Mouse (Mus musculus): ENCODE measurements at regions not wholly inside any gene's neighbourhood (a gene's known extent, or its start where the extent isn't known, plus 50 kb on each side); places are given as distances from the start of the nearest gene placed in this dataset.

DNA sequence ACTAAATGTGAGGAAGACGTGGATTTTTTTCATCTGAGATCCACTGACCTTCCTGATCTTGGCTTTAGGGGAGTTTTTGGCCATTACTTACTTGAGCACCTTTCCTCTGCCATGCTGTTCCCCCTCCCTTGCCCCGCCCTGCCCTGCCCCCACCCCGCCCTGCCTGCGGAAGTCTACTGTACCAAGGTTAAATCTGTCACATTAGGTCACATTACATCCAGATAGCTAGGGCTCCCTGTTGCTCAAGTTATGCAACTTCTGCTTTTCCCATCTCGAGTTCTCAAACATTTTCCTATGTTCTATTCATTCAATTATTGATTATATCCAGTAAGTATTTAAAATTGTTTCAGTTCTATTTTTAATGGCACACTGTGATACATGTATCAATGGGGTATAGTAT is 144.7 kb upstream of the Cnot2 start:
- DNase-seq = no peak

DNA sequence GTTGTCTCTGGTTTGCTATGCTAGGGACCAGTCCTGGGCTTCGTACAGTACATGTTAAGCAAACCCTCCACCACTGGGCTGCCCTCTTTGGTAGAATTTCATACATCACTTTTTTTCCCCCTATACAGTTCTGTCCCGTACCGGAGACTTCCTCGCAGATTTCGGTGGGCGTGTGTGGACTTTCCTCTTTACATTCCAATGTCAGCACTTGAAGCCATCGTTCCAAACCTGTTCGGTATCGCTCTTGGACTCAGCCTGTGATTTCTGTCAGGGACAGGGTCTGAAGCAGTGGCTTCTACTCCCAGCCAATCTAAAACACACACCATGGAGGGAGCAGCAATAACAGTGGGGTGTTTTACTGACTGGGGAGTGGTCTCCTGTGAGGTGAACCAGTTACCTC is 140.7 kb upstream of the Cnot2 start:
- no peak for DNase-seq

DNA sequence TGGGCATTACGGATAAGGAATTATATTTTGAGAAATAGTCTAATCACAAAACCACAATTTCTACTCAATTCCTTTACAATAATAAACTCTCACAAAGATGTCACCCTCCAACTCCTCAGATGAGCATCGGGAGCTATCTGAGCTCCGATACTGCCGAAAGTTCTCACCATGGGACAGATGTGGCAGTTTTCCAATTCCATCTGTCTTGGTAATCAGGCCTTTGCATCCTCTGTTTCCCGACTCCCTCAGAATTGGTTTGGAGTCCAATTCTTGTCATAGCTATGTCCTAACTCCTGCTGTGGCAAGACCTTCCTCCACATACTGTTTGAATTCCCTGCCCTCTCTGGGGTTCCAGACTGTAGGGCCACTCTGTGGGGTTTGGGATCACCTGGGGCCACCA is 138.3 kb upstream of the Cnot2 start:
- no peak for DNase-seq

DNA sequence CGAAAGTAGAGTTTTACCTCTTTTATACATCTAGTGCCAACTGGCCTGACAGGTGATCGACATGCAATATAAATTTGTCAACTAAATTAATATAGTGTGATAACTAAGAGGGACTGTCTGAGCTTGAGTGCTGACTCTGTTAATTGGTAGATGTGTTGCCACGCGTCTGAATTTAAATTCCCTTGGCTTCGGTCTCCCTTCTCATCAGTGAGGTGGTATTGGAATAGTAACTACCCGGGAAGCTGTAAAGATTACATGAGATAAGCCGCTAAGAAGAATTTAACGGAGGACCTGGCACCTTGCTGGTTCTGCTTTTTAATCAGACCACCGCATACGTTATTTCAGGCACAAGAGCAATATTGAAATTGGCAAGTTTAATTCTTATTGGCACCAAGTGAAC is 136.7 kb upstream of the Cnot2 start:
- no peak for DNase-seq

DNA sequence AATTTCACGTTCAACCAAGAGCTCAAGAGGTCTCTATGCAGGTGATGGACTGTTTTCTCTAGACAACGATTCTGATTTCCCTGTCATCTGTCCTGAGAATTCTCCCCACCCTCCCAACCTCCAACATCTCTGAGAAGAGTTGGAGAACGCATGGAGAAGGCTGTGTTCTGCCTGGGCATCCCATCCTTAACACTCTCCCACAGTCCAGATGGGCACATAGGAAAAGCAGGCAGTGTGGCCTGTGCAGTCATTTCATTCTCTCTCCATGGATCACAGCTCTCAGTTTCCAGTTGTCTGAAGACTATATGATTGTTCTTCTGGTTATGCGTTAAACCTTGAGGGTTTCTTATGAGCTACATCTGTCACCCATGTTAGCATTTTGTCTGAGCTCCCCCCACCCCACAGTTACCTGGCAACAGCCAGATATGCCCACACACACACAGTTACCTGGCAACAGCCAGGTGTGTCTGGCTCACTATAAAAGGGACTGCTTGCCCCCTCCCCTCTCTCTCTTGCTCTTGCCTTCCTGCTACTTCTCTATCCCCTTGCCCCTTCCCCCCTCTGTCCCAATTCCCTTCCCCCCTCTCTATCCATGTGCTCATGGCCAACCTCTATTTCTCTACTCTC is 135.8 kb upstream of the Cnot2 start:
- DNase-seq = no peak

DNA sequence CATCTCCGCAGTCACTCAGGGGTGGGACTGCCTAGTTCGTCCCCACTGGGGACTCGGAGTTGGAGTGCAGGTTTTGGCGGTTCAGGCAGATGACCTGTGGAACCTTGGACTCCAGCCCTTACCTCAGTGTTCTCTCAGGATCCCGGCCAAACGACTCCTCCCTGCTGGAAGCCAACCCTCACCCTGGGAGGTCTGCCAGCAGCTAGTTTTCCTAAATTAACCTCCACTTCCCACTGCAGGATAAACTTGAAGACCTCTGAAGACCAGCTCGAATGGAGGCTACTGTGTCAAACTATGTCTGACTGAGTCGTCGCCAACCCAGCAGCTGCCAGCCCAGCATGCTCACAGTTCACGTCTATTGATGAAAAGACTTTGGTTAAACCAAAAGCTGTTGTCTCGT is 132.1 kb upstream of the Cnot2 start:
- peak; percentile 76 for DNase-seq

DNA sequence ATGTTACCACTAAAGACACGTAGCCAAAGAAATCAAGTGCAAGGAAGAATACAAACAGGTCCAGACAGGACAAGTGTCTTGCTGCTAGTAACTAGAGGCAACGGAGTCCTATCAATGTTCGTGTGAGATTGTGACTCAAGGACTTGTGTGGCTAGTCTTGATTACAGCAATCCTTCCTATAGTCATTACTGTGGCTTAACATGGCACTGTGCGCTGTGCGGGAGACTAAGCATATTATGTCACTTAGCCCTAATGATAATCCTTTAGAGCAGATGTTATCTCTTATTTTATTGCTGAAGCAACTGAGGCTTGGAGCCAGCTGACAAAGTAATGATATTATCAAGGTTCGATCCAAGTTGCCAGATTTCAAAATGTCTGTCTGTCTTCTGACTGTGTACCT is 125.7 kb upstream of the Cnot2 start:
- DNase-seq = no peak

DNA sequence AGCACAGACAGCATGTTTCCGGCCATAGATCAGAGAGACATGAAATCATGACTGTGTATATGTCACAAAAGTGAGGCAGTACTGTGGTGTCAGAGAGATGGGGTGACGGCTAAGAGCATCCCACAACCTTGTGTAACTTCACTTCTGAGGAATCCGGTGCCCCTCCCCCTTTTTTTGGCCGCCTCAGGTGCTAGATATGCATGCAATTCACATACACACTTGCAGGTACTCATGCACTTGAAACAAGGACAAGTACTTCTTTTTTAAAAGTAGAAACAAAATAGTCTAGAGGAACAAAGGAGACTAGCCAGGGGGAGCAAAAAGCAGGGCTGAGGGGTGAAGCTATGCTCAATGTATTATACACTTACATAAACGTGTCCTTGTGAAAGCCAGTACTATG is 120.0 kb upstream of the Cnot2 start:
- DNase-seq = no peak

DNA sequence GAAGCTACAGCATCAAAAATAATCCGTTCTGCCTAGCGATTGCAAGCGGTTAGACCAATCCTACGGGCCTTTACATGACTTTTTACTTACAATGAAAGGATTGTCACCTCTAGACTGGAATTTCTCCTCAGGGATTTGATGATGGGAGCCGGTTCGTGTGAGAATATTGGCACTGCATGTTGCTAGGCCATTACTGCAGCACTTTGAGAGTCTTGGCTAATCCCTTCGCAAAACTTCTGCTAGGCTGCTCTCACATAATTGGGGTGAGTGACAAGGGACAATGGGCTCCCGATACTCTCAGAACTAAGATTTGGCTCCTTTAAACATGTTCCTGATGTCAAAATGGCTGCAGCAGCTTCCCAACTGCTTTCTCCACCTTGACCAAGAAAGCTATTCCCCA is 118.4 kb upstream of the Cnot2 start:
- no peak for DNase-seq

DNA sequence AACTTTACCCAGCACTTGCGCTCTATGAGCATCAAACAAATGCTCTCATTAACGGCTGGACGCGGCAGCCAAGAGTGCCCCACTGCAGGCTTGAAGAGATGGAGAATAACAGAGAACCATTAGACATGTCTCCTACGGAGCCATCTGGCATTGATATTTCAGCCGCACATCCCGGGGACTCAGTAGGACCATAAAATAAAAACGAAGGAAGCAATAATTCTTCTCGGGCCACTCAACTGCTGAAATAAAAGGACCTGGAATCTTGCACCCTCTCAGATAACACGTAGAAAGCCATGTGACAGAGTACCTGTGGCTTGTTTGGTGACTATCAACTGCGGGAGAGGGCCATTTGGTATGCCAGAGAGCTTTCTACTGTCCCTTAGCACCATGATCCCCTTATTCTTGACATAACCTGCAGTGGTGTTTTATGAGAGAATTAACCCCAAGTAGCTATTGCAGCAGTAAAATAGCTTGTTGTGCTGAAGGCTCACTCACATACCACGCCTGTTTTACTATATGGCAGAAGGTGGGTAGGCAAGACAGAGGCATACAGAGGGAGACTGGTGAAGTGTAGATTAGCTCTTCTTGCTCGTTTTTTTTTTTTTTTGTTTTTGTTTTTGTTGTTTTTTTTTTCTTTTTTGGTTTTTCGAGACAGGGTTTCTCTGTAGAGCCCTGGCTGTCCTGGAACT is 116.5 kb upstream of the Cnot2 start:
- no peak for DNase-seq

DNA sequence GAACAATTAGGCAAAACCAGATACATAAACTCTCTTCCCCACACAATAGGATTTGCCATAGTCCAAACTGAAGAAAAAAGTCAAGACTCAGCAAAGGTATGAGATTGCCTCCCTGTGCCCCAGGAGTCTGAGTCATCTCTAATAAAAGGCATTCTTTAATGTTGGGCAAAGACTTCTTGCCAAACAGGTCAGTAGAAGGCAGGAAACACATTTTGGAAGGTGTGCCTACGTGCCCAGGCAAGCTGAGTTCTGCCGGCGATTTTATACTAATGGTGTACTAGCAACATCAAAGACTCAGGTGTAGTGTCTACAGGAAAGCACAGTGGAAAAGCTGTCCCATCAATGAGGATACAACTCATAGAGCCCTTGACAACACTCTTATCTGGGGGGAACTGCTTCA is 112.5 kb upstream of the Cnot2 start:
- DNase-seq = no peak

DNA sequence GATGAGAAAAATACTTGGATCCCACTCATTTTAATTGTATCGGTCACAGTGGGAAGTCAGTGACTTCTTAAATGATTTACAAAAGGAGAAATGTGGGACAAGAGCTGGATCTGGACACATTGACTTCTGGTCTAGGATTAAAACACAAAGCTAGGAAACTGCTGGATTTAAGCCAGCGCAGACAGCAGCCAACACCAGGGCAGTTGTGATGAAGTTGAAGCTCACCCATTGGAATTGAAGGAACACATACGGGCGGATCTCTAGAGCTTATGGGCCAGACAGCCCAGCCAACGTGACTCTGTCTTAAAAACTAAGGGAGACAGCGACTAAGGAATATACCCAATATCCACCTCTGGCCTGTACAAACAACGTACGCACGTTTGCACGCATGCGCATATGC is 105.4 kb upstream of the Cnot2 start:
- peak; percentile 20 for DNase-seq

DNA sequence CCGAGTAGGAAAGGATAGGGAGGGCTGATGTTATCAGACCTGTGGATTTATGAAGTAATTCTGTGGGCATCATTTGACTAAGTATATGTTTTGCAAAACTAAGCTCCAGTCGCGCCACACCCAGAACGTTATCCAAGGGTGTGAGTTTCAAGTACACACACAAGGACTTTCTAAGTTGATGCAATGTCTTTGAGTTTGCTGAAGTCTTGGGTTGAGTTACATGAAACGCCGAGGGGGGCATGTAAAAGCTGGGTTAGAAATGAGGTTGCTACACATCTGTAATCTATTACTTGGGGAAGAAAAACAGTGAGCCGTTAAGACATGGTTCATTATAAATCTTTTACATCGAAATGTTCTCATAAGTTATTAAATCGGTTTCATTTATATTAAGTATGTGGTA is 102.1 kb upstream of the Cnot2 start:
- DNase-seq = no peak

DNA sequence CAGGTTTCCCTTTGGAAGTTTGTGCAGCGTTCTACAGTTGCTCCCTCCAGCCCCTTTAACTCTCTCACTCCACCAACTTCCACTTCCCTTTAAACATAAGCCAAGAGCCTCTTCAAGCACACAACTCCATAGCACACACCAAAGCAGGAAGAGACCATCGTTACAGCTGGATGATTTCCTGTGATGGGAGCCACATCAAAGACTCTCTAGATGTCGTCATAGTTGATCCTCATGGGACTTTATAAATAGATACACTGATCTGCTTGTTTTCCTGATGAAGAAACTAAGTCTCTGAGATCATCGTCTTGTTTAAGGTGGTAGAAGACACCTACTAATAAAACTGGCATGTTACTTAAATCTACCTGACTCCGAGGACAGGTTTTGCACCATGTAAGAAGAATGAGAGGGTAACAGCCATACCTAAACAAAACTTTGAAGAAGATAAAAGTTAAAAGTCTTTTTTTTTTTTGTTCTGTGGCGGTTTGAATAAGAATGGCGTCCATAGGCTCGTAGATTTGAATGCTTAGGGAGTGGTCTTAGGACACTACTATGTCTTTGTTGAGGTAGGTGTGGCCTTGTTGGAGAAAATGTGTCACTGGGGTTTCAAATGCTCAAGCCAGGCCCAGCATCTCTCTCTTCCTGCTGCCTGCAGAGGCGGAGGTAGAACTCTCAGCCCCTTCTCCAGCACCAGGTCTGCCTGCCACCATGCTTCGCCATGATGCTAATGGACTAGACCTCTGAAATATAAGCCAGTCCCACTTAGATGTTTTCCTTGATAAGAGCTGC is 97.8 kb upstream of the Cnot2 start:
- DNase-seq = no peak

DNA sequence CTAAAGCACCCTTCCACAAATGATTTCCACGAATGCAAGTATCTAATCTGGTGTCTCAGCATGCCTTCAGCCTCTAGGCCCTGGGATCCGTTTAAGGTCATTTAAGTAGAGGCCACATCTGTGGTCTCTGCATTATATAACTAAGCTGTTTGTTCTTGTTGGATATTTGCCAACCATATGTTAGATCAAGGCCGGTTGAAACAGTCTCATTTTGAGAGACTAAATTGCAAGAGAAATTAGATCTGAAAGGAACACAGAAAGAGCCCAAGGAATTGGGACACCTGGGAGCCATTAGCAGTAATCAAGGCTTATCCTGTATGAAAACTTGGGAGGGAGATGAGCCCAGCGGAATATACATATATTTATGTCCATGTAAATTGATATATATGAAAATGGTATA is 96.6 kb upstream of the Cnot2 start:
- no peak for DNase-seq

DNA sequence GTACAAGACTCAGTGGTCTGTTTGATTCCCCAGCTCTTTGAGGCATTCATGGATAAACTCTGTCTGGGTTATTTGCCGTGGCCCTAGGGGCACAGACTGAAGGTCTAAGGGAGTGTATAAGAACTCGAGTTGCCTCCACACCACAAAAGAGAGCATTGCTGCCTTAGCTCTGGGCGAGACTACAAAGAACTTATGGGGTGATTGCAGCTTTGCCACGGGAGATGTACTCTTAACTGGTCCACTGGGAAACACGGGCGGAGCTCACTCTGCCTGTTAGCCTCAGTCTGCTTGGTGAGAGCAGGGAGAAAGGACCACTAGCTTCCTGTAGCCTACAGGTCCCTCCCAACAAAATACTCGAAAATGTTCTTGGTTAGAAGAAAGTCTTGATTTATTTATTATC is 93.9 kb upstream of the Cnot2 start:
- no peak for DNase-seq

DNA sequence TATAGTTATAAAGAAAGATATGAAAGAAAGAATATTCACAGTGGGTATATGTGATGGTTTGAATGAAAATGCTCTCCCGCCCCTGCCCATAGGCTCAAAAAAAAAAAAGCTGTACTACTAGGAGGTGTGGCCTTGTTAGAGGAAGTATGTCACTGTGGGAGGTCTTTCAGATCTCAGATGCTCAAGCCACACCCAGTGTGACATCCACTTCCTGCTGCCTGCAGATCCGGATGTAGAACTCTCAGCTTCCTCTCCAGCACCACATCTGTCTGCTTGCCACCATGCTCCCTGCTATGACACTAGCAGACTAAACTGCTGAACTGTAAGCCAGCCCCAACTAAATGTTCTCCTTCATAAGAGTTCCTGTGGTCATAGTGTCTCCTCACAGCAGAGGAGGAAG is 93.0 kb upstream of the Cnot2 start:
- DNase-seq = no peak

DNA sequence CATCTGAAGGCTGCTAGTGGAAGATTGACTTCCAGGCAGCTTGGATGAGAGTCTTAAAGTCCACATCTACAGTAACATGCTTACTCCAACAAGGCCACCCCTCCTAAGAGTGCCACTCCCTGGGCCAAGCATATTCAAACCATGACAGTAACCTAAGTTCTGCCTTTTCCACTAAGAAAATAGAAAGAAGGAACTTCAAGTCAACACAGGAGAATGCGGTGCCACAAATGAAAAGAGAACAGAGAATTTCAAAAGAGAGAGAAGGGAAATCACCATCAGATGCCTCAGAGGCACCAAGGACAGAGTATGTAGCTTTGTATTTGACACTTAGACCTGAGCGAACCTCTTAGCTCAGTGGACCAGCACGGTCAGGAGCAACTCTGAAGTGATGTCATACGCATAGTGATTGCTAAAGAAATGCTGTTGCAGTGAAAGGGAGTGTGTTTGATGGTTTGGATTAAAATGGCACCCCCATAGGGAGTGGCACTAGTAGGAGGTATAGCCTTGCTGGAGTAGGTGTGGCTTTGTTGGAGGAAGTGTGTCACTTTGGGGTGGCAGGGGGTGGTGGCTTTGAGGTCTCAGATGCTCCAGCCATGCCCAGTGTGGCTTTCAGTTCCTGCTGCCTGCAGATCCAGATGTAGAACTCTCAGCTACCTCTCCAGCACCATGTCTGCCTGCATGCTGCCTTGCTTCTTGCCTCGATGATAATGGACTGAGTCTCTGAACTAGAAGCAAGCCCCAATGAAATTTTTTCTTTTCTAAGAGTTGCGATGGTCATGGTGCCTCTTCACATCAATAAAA is 77.1 kb upstream of the Cnot2 start:
- no peak for DNase-seq

DNA sequence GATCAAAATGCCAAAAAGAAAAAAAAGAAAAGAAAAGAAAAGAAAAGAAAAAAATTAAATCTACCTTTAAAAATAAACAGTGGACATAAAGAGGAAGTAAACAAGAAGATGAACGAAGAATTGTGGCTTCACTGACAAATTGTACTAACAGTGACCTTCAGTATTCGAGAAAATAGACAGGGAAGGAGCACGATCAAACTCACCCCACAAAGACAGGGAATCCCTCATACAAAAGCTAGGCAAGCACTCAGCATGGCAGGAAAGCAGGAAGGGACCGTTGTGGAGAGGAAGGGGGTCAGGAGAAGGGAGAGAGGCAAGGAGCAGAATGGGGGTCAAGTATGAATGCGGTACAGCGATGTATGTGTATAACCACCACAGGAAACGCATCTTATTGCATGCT is 74.6 kb upstream of the Cnot2 start:
- DNase-seq = no peak

DNA sequence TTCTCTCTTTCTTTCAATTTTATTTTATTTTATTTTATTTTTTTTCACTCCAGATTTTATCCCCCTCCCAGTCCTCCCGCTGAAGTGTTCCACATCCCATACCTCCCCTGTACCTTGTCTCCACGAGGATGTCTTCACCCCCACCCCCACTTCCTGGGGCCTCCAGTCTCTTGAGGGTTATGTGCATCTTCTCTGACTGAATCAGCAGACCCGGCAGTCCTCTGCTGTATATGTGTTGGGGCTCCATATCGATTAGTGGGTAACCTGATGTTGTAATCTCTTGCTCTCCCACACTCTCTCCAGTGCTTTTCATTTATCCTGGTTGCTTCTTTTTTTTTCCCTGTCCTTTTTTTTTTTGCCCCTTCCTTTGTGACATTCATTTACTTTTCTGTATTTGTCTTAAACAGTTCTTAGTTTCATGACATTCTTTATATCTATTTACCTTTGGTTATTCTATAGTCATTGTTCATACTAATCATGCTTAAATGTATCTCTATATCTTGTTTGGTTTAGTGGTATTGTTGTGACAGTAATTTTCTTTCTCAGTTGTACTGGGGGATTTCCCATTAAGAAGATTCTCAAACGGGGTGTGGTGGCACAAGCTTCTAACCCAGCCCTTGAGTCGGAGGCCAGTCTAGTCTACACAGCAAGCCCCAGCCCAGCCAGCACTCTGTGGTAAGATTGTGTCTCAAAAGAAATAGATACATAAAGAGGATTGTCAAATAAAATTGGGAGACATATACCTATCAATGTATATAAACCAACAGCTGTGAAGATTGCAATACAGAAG is 73.9 kb upstream of the Cnot2 start:
- DNase-seq = no peak

DNA sequence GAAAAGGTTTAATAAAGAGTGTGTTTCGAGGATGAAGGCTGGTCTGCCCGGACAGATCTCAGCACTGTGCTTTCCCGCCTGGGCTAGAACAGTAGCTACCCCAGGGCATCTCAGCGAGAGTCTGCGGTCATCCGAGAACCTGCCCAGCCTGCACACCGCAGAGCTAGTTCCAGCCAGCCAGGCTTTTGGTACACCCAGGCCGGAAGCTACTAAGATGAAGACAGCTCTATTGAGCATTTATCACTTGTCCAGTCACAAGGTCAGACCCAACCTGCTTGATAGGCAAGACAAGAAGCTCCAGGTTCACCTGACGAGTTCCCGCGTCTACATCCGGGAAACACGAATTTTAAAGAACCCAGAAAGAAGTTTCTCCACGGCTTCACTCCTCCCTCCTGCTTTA is 72.8 kb upstream of the Cnot2 start:
- DNase-seq = no peak

DNA sequence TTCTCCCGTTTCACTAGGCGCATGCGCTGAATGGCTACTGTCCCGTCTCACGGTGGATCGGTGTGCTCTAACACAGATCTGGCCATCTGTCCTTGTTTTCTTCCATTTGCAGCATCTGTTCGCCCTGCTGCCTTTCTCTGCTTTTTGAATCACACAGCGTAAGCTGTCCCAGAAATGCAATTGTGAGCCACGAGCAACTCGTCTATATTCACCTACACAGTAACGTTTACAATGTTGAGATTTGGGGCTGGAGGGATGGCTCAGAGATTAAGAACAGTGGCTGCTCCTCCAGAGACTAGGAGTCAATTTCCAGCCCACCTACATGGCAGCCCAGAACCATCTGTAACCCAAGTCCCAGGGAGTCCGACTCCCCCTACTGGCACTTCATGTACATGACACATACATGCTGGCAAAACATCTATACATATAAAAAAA is 72.2 kb upstream of the Cnot2 start:
- DNase-seq = no peak

DNA sequence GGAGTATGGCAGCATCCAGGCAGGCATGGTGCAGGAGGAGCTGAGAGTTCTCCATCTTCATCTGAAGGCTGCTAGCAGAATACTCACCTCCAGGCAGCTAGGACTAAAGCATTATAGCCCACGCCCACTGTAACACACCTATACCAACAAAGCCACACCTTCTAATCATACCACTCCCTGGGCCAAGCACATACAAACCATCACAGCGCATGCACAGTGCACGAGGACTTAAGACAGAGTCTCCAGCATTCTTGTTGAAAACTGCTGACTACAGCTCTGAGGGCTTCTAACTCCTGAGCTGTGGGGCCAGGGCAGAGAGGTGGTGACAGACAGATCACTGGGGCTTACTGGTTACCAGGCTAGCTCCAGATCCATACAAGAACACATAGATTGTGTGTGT is 68.0 kb upstream of the Cnot2 start:
- DNase-seq = no peak
